Mouse (Mus musculus): Measurements from ENCODE around the gene Ccnd3. TPM values are rescaled to one million over a fixed set of nuclear protein-coding genes. Genes with fewer than 3 reads are reported as not detected.

Gene Ccnd3
- total and polyA plus RNA-seq, 2 experiments = 16.8 to 39.1 TPM

- peaks cover 8% of the 10 kb centered on the region for H3K4me1 ChIP-seq (ENCODE audit: control insufficient read depth, insufficient read depth, low read length)
- H3K36me3 ChIP-seq (ENCODE audit: control insufficient read depth, insufficient read depth, low read length) = no peaks in the 10 kb centered on the region
- peak; percentile 13 for DNase-seq (ENCODE audit: extremely low read depth, low read depth, low spot score)
- no peaks in the 10 kb centered on the region for H3K27me3 ChIP-seq (ENCODE audit: control insufficient read depth, insufficient read depth, low read length)
- peak overlapping the region; percentile 72 for H3K27ac ChIP-seq (replicated peaks; ENCODE audit: insufficient read depth, low read depth, low read length)
- peak overlapping the region; percentile 95 for H3K4me3 ChIP-seq (ENCODE audit: insufficient read depth, low read depth, low read length)
- H3K79me2 ChIP-seq (ENCODE audit: control insufficient read depth, insufficient read depth, low read length) = peaks cover 5% of the 10 kb centered on the region; the same call in 1 of the 2 replicates
- peak overlapping the region; percentile 92 for H3K9ac ChIP-seq (ENCODE audit: low read depth, low read length)
- WGBS = 3% methylated on average over 43 of the region's 43 CpGs
- TF ChIP-seq POLR2A (IDR thresholded peaks at IDR 0.05; ENCODE audit: extremely low read depth, insufficient read depth, low read length) = no peak
- no peak for TF ChIP-seq CTCF (IDR thresholded peaks at IDR 0.05; ENCODE audit: low read depth, low read length)
Measured at GRCm38 (mm10) chr17:47594183-47594968, 89.5 kb downstream of the Ccnd3 start.

- Histone ChIP-seq H3K79me2 (ENCODE audit: control insufficient read depth, insufficient read depth, low read length) (peaks cover 5% of the 10 kb centered on the region; the same call in 1 of the 2 replicates), H3K4me1 (ENCODE audit: control insufficient read depth, insufficient read depth, low read length) (peaks cover 8% of the 10 kb centered on the region), H3K9ac (ENCODE audit: low read depth, low read length) (peak overlapping the region; percentile 30; the same call in 1 of the 2 replicates), H3K4me3 (ENCODE audit: insufficient read depth, low read depth, low read length) (peak overlapping the region; percentile 14; the same call in 1 of the 2 replicates), H3K36me3 (ENCODE audit: control insufficient read depth, insufficient read depth, low read length) (no peaks in the 10 kb centered on the region), H3K27me3 (ENCODE audit: control insufficient read depth, insufficient read depth, low read length) (no peaks in the 10 kb centered on the region), H3K27ac (replicated peaks; ENCODE audit: insufficient read depth, low read depth, low read length) (peak overlapping the region; percentile 40)
- WGBS = 33% methylated on average over 9 of the region's 9 CpGs
- no peak for DNase-seq (ENCODE audit: extremely low read depth, low read depth, low spot score)
- TF ChIP-seq CTCF (IDR thresholded peaks at IDR 0.05; ENCODE audit: low read depth, low read length) (no peak), POLR2A (IDR thresholded peaks at IDR 0.05; ENCODE audit: extremely low read depth, insufficient read depth, low read length) (no peak)
Measured at GRCm38 (mm10) chr17:47594969-47595247, 90.1 kb downstream of the Ccnd3 start.

GRCm38 (mm10) chr17:47595248-47596161 lies 90.7 kb downstream of the Ccnd3 start:
- TF ChIP-seq CTCF (IDR thresholded peaks at IDR 0.05; ENCODE audit: low read depth, low read length) = no peak
- TF ChIP-seq POLR2A (IDR thresholded peaks at IDR 0.05; ENCODE audit: extremely low read depth, insufficient read depth, low read length) = no peak
- WGBS = 48% methylated on average over 20 of the region's 21 CpGs
- no peaks in the 10 kb centered on the region for H3K27me3 ChIP-seq (ENCODE audit: control insufficient read depth, insufficient read depth, low read length)
- DNase-seq (ENCODE audit: extremely low read depth, low read depth, low spot score) = no peak
- H3K9ac ChIP-seq (ENCODE audit: low read depth, low read length) = peak overlapping the region; percentile 30
- peak overlapping the region; percentile 14; the same call in 1 of the 2 replicates for H3K4me3 ChIP-seq (ENCODE audit: insufficient read depth, low read depth, low read length)
- H3K4me1 ChIP-seq (ENCODE audit: control insufficient read depth, insufficient read depth, low read length) = peaks cover 8% of the 10 kb centered on the region
- no peaks in the 10 kb centered on the region for H3K36me3 ChIP-seq (ENCODE audit: control insufficient read depth, insufficient read depth, low read length)
- H3K27ac ChIP-seq (replicated peaks; ENCODE audit: insufficient read depth, low read depth, low read length) = peak overlapping the region; percentile 40
- peaks cover 5% of the 10 kb centered on the region; the same call in 1 of the 2 replicates for H3K79me2 ChIP-seq (ENCODE audit: control insufficient read depth, insufficient read depth, low read length)

- WGBS = 78% methylated on average over 6 of the region's 6 CpGs
- Histone ChIP-seq H3K27me3 (ENCODE audit: control insufficient read depth, insufficient read depth, low read length) (no peaks in the 10 kb centered on the region), H3K27ac (replicated peaks; ENCODE audit: insufficient read depth, low read depth, low read length) (no peak overlapping the region), H3K4me1 (ENCODE audit: control insufficient read depth, insufficient read depth, low read length) (peaks cover 8% of the 10 kb centered on the region), H3K9ac (ENCODE audit: low read depth, low read length) (no peak overlapping the region), H3K4me3 (ENCODE audit: insufficient read depth, low read depth, low read length) (no peak overlapping the region), H3K79me2 (ENCODE audit: control insufficient read depth, insufficient read depth, low read length) (peaks cover 5% of the 10 kb centered on the region; the same call in 1 of the 2 replicates), H3K36me3 (ENCODE audit: control insufficient read depth, insufficient read depth, low read length) (peaks cover under 1% of the 10 kb centered on the region; the same call in 1 of the 2 replicates)
- no peak for TF ChIP-seq CTCF (IDR thresholded peaks at IDR 0.05; ENCODE audit: low read depth, low read length)
- no peak for TF ChIP-seq POLR2A (IDR thresholded peaks at IDR 0.05; ENCODE audit: extremely low read depth, insufficient read depth, low read length)
- DNase-seq (ENCODE audit: extremely low read depth, low read depth, low spot score) = no peak
Measured at GRCm38 (mm10) chr17:47596162-47596838, 91.4 kb downstream of the Ccnd3 start.

GRCm38 (mm10) chr17:47596839-47597164 lies 92.0 kb downstream of the Ccnd3 start:
- Histone ChIP-seq H3K9ac (ENCODE audit: low read depth, low read length) (no peak overlapping the region), H3K4me1 (ENCODE audit: control insufficient read depth, insufficient read depth, low read length) (peaks cover 8% of the 10 kb centered on the region), H3K27me3 (ENCODE audit: control insufficient read depth, insufficient read depth, low read length) (no peaks in the 10 kb centered on the region), H3K27ac (replicated peaks; ENCODE audit: insufficient read depth, low read depth, low read length) (no peak overlapping the region), H3K36me3 (ENCODE audit: control insufficient read depth, insufficient read depth, low read length) (peaks cover 2% of the 10 kb centered on the region; the same call in 1 of the 2 replicates), H3K4me3 (ENCODE audit: insufficient read depth, low read depth, low read length) (no peak overlapping the region), H3K79me2 (ENCODE audit: control insufficient read depth, insufficient read depth, low read length) (peaks cover 5% of the 10 kb centered on the region; the same call in 1 of the 2 replicates)
- WGBS = 75% methylated on average over 5 of the region's 5 CpGs
- TF ChIP-seq POLR2A (IDR thresholded peaks at IDR 0.05; ENCODE audit: extremely low read depth, insufficient read depth, low read length) (no peak), CTCF (IDR thresholded peaks at IDR 0.05; ENCODE audit: low read depth, low read length) (no peak)
- DNase-seq (ENCODE audit: extremely low read depth, low read depth, low spot score) = no peak
